Comparison of ENCODE assay signal across 16 mouse cellular contexts in genomic region chr11:8639726-8640125, GRCm38 (mm10). TPM values are rescaled to one million over a fixed set of nuclear protein-coding genes. Genes with fewer than 3 reads are reported as not detected.
DNase-seq lines count a peak whose midpoint lies in the region; ATAC-seq and TF ChIP-seq lines count a peak whose summit lies in the region.
"Had no signal": no experiment of that assay in that cellular context is flagged by ENCODE, and none has a peak within 500 bp of the region (broad histone marks: within the 10 kb centered on the region; RNA-seq: fewer than 3 reads in every experiment).

No protein-coding gene starts in this region.

- peaks cover 25% of the 10 kb centered on the region for H3K4me1 ChIP-seq in heart, postnatal 0 days (ENCODE audit: control insufficient read depth, insufficient read depth)
- H3K4me1 ChIP-seq in stomach, embryonic 16.5 days (ENCODE audit: control insufficient read depth, insufficient read depth, low read length) = peaks cover 40% of the 10 kb centered on the region
- H3K4me1 ChIP-seq: forebrain, embryonic 12.5 days had no signal

- DNase-seq in adrenal gland, postnatal 10 days = peak; percentile 71
- DNase-seq in adrenal gland, adult 8-10 months = no peak
- DNase-seq in heart, postnatal 0 days (ENCODE audit: low spot score) = no peak
- DNase-seq in heart, postnatal 14 days = no peak
- DNase-seq in ovary, postnatal 36 days (ENCODE audit: low spot score) = peak; percentile 56
- no peak for DNase-seq in ovary, postnatal 10 days (ENCODE audit: low spot score)
- DNase-seq in layer of hippocampus, adult 9-10 months (ENCODE audit: low spot score) = no peak
- DNase-seq: cerebellum, adult 9-11 months; gastrocnemius, postnatal 10 days; kidney, adult 9 months; lung, adult 18-20 months; lung, postnatal 4 days; thymus, adult 2 months had no signal

- no peak overlapping the region for H3K4me3 ChIP-seq in heart, postnatal 0 days (ENCODE audit: low read depth, low read length)
- H3K4me3 ChIP-seq in stomach, embryonic 16.5 days (replicated peaks; ENCODE audit: low read length) = no peak overlapping the region
- H3K4me3 ChIP-seq: forebrain, embryonic 12.5 days; midbrain, embryonic 10.5 days had no signal

- no peak for TF ChIP-seq CTCF in heart, postnatal 0 days (IDR thresholded peaks at IDR 0.05; ENCODE audit: low read depth)

- H3K36me3 ChIP-seq in heart, postnatal 0 days (replicated peaks; ENCODE audit: control insufficient read depth, insufficient read depth, low read length) = no peaks in the 10 kb centered on the region
- no peaks in the 10 kb centered on the region for H3K36me3 ChIP-seq in stomach, embryonic 16.5 days (ENCODE audit: control insufficient read depth, insufficient read depth, low read length)
- H3K36me3 ChIP-seq: forebrain, embryonic 12.5 days; midbrain, embryonic 10.5 days had no signal

- 84% methylated on average over 16 of the region's 16 CpGs for WGBS in heart, postnatal 0 days
- 59% methylated on average over 16 of the region's 16 CpGs for WGBS in stomach, embryonic 16.5 days

- no peak for TF ChIP-seq EP300 in heart, postnatal 0 days (IDR thresholded peaks at IDR 0.05; ENCODE audit: low read depth)

- peak overlapping the region; percentile 53 for H3K27ac ChIP-seq in heart, postnatal 0 days (ENCODE audit: low read depth)
- peak overlapping the region; percentile 43; the same call in 1 of the 2 replicates for H3K27ac ChIP-seq in stomach, embryonic 16.5 days (ENCODE audit: low read length)
- H3K27ac ChIP-seq: forebrain, embryonic 12.5 days; midbrain, embryonic 10.5 days had no signal

- H3K9ac ChIP-seq in heart, postnatal 0 days (replicated peaks; ENCODE audit: low read depth, low read length) = no peak overlapping the region
- H3K9ac ChIP-seq in stomach, embryonic 16.5 days (ENCODE audit: low read length) = no peak overlapping the region
- H3K9ac ChIP-seq: forebrain, embryonic 12.5 days had no signal

- intact Hi-C loops in heart, postnatal 14 days (cut with DNase I) = no loop called here

- H3K27me3 ChIP-seq in heart, postnatal 0 days (ENCODE audit: control insufficient read depth, insufficient read depth, low read length) = no peaks in the 10 kb centered on the region
- H3K27me3 ChIP-seq in stomach, embryonic 16.5 days (ENCODE audit: control insufficient read depth, insufficient read depth, low read length) = no peaks in the 10 kb centered on the region
- H3K27me3 ChIP-seq: forebrain, embryonic 12.5 days had no signal

- H3K9me3 ChIP-seq in heart, postnatal 0 days (replicated peaks; ENCODE audit: control insufficient read depth, low read length) = no peaks in the 10 kb centered on the region
- H3K9me3 ChIP-seq in stomach, embryonic 16.5 days (replicated peaks; ENCODE audit: control insufficient read depth, low read length) = no peaks in the 10 kb centered on the region
- H3K9me3 ChIP-seq: forebrain, embryonic 12.5 days; midbrain, embryonic 10.5 days had no signal

- H3K4me2 ChIP-seq in heart, postnatal 0 days (ENCODE audit: low read depth, low read length) = no peak overlapping the region
- no peak overlapping the region for H3K4me2 ChIP-seq in stomach, embryonic 16.5 days (ENCODE audit: low read depth, low read length)
- H3K4me2 ChIP-seq: forebrain, embryonic 12.5 days had no signal

- ATAC-seq in heart, postnatal 0 days (ENCODE audit: insufficient read depth, low read depth) = peak; percentile 29
- peak; percentile 44; the same call in 1 of the 2 replicates for ATAC-seq in stomach, embryonic 16.5 days (ENCODE audit: insufficient read depth, low FRiP score)

RNA-seq across cellular contexts. Expression of gene Tns3, which starts 24.6 kb away (rescaled TPM):
- 10 to 100 TPM; 36.5 to 38.5 TPM for total RNA-seq in adrenal gland, postnatal 10 days (2021)
- total RNA-seq in adrenal gland, adult 8-10 months (2022) = 100 to 1,000 TPM in 1 of 4 experiments, 10 to 100 TPM in 3; 52.3 to 101 (median 81.1) TPM
- 31.7 and 90.2 TPM in 2 replicates for total RNA-seq in heart, postnatal 0 days (2014; rRNA removed; ENCODE audit: low replicate concordance)
- polyA plus RNA-seq in heart, postnatal 0 days (2015; fragmentation: Nextera tagmentation; extraction: Ambion mirVana) = 7.6 and 7.9 TPM in 2 replicates
- 10 to 100 TPM; 21.1 to 23.2 TPM for total RNA-seq in heart, postnatal 14 days (2021)
- polyA plus RNA-seq in stomach, embryonic 16.5 days (2015; fragmentation: Nextera tagmentation; extraction: Ambion mirVana) = 28.0 and 30.4 TPM in 2 replicates

Comparison
In these comparisons a context has a peak if more than half of its experiments do, and no peak if none do; other contexts are left out.
1. DNase-seq: peak in adrenal gland, postnatal 10 days (single experiment) and ovary, postnatal 36 days (single experiment); none in adrenal gland, adult 8-10 months (single experiment), heart, postnatal 0 days (single experiment), heart, postnatal 14 days (0 of 2), ovary, postnatal 10 days (single experiment) and layer of hippocampus, adult 9-10 months (single experiment).